Mouse (Mus musculus) heart, embryonic 12.5 days (tissue): Measurements from ENCODE around the gene Angptl6. TPM values are rescaled to one million over a fixed set of nuclear protein-coding genes. Genes with fewer than 3 reads are reported as not detected.
"Not testable (repeated sequence)": the region's sequence is repeated elsewhere in the genome, so short reads cannot be mapped to it uniquely, and the experiment has no call there.

ENCODE experiments used
- ATAC-seq: fragments of 200-750 bp; cut with Nextera tagmentation; 2 replicates; pipeline ENCODE4 v1.8.0; 2017; ENCODE audit warnings: moderate TSS enrichment, moderate library complexity; ENCODE audit not compliant: insufficient number of reproducible peaks, low FRiP score
- H3K27ac ChIP-seq: fragments of 300-500 bp; sonication (generic); 2 replicates; pipeline ENCODE4 v1.5.1; 2016; ENCODE audit warnings: mild to moderate bottlenecking, moderate library complexity; ENCODE audit not compliant: poor library complexity, severe bottlenecking
- H3K27me3 ChIP-seq: fragments of 300-500 bp; sonication (generic); replicated peaks from 2 replicates; pipeline ENCODE4 v1.6.1; 2016; ENCODE audit warnings: mild to moderate bottlenecking, moderate library complexity
- H3K36me3 ChIP-seq: fragments of 300-500 bp; sonication (generic); 2 replicates; pipeline ENCODE4 v1.6.1; 2016; ENCODE audit warnings: mild to moderate bottlenecking, moderate library complexity
- H3K4me1 ChIP-seq: fragments of 300-500 bp; sonication (generic); replicated peaks from 2 replicates; pipeline ENCODE4 v1.6.1; 2016; ENCODE audit warnings: mild to moderate bottlenecking
- H3K4me2 ChIP-seq: fragments of 300-500 bp; sonication (generic); 2 replicates; pipeline ENCODE4 v1.6.1; 2016; ENCODE audit warnings: mild to moderate bottlenecking, moderate library complexity
- H3K4me3 ChIP-seq: fragments of 300-500 bp; sonication (generic); 2 replicates; pipeline ENCODE4 v1.5.1; 2016; ENCODE audit warnings: mild to moderate bottlenecking
- H3K9ac ChIP-seq: fragments of 300-500 bp; sonication (generic); 2 replicates; pipeline ENCODE4 v1.6.1; 2016; ENCODE audit warnings: mild to moderate bottlenecking, moderate library complexity
- H3K9me3 ChIP-seq: fragments of 300-500 bp; sonication (generic); replicated peaks from 2 replicates; pipeline ENCODE4 v1.6.1; 2016; ENCODE audit warnings: mild to moderate bottlenecking, moderate library complexity
- WGBS: fragments of 180-500 bp; shearing (Covaris S2); methylation state at CpG from one replicate; pipeline ENCODE4 v1.1.7; 2016; 5-methylcytosine and 5-hydroxymethylcytosine counted together
- microRNA-seq: library from miRNA; unstranded; fragments of <30 nt; microRNA quantifications from one replicate; pipeline ENCODE4, GENCODE M21; 2017
- polyA plus RNA-seq: library from polyadenylated mRNA; unstranded; fragments of >200 nt; fragmentation: Nextera tagmentation; extraction: Ambion mirVana; gene quantifications from 2 replicates; pipeline ENCODE4 v1.2.1, GENCODE M21; 2016

The Angptl6 gene
- polyA plus RNA-seq, 1 experiment from 2014 or later = 2.5 TPM

- H3K36me3 ChIP-seq, H3K4me1 ChIP-seq, H3K9me3 ChIP-seq, H3K4me3 ChIP-seq, H3K9ac ChIP-seq, ATAC-seq, H3K4me2 ChIP-seq, H3K27ac ChIP-seq: not testable (repeated sequence)
- peaks cover 32% of the 10 kb centered on the region for H3K27me3 ChIP-seq
- 73% methylated on average over 11 of the region's 11 CpGs for WGBS
Measured at GRCm38 (mm10) chr9:20835431-20835954, 44.0 kb downstream of the Angptl6 start.

GRCm38 (mm10) chr9:20834881-20835280 is 44.6 kb downstream of the Angptl6 start:
- no peak overlapping the region for H3K9ac ChIP-seq
- H3K9me3 ChIP-seq = no peaks in the 10 kb centered on the region
- H3K36me3 ChIP-seq = no peaks in the 10 kb centered on the region
- H3K4me2 ChIP-seq = no peak overlapping the region
- whole genome bisulfite sequencing = 75% methylated on average over 1 of the region's 1 CpGs
- H3K27me3 ChIP-seq = peaks cover 38% of the 10 kb centered on the region
- no peak overlapping the region for H3K27ac ChIP-seq
- H3K4me1 ChIP-seq = peaks cover 6% of the 10 kb centered on the region; the same call in 1 of the 2 replicates
- H3K4me3 ChIP-seq = no peak overlapping the region
- no peak for ATAC-seq

- no peak overlapping the region for H3K4me3 ChIP-seq
- H3K27me3 ChIP-seq = peaks cover 45% of the 10 kb centered on the region
- peak; percentile 79 for ATAC-seq
- no peak overlapping the region for H3K9ac ChIP-seq
- H3K9me3 ChIP-seq = no peaks in the 10 kb centered on the region
- no peaks in the 10 kb centered on the region for H3K36me3 ChIP-seq
- no peak overlapping the region; the same call in 1 of the 2 replicates for H3K27ac ChIP-seq
- H3K4me2 ChIP-seq = 0 out of 2 replicates have a peak overlapping the region, but pooled peaks have one; percentile 17
- H3K4me1 ChIP-seq = peaks cover 6% of the 10 kb centered on the region; the same call in 1 of the 2 replicates
- 15% methylated on average over 19 of the region's 19 CpGs for WGBS
Measured at GRCm38 (mm10) chr9:20830901-20831643, 48.5 kb downstream of the Angptl6 start.

- H3K27ac ChIP-seq = no peak overlapping the region
- peaks cover 6% of the 10 kb centered on the region; the same call in 1 of the 2 replicates for H3K4me1 ChIP-seq
- no peaks in the 10 kb centered on the region for H3K36me3 ChIP-seq
- no peak overlapping the region for H3K4me2 ChIP-seq
- no peak overlapping the region for H3K4me3 ChIP-seq
- no peak overlapping the region for H3K9ac ChIP-seq
- no peak for ATAC-seq
- WGBS = 81% methylated on average over 1 of the region's 1 CpGs
- no peaks in the 10 kb centered on the region for H3K9me3 ChIP-seq
- H3K27me3 ChIP-seq = peaks cover 32% of the 10 kb centered on the region
Measured at GRCm38 (mm10) chr9:20828127-20828526, 51.4 kb downstream of the Angptl6 start.

- Histone ChIP-seq H3K27ac (no peak overlapping the region), H3K9ac (no peak overlapping the region), H3K27me3 (peaks cover 17% of the 10 kb centered on the region), H3K4me2 (no peak overlapping the region), H3K36me3 (no peaks in the 10 kb centered on the region), H3K4me1 (peaks cover 5% of the 10 kb centered on the region; the same call in 1 of the 2 replicates), H3K4me3 (no peak overlapping the region), H3K9me3 (no peaks in the 10 kb centered on the region)
- no peak for ATAC-seq
- 55% methylated on average over 5 of the region's 5 CpGs for WGBS
Measured at GRCm38 (mm10) chr9:20825781-20826180, 53.7 kb downstream of the Angptl6 start.

Small RNA genes within 50 kb of the gene (microRNA-seq; reads per million reads assigned to microRNA genes)
- gene Mir7081 = not detected

Other genes starting within 250 kb of the Angptl6 start
- 362 and 384 TPM in 2 replicates for gene Ubl5, start 236.8 kb downstream of the Angptl6 start, polyA plus RNA-seq
- 18.7 and 19.4 TPM in 2 replicates for gene Fbxl12, start 235.0 kb downstream of the Angptl6 start, polyA plus RNA-seq
- gene Pin1, start 227.6 kb downstream of the Angptl6 start, polyA plus RNA-seq = 43.4 and 44.3 TPM in 2 replicates
- gene Olfm2, start 133.4 kb downstream of the Angptl6 start, polyA plus RNA-seq = 0.87 and 1.1 TPM in 2 replicates
- 0.05 and 0.06 TPM in 2 replicates for gene Col5a3, start 64.7 kb downstream of the Angptl6 start, polyA plus RNA-seq
- not detected in 2 replicates for gene Rdh8, start 61.2 kb downstream of the Angptl6 start, polyA plus RNA-seq
- 6.5 and 7.1 TPM in 2 replicates for gene A230050P20Rik, start 11.1 kb downstream of the Angptl6 start, polyA plus RNA-seq
- gene Ppan, start 8.4 kb upstream of the Angptl6 start, polyA plus RNA-seq = 43.5 and 44.3 TPM in 2 replicates
- 215 and 236 TPM in 2 replicates for gene Eif3g, start 18.9 kb upstream of the Angptl6 start, polyA plus RNA-seq
- 86.6 and 86.8 TPM in 2 replicates for gene Dnmt1, start 80.2 kb upstream of the Angptl6 start, polyA plus RNA-seq
- gene S1pr2, start 97.1 kb upstream of the Angptl6 start, polyA plus RNA-seq = 22.5 and 25.9 TPM in 2 replicates
- 123 and 126 TPM in 2 replicates for gene Mrpl4, start 123.0 kb upstream of the Angptl6 start, polyA plus RNA-seq
- 8.9 and 9.3 TPM in 2 replicates for gene Icam1, start 136.3 kb upstream of the Angptl6 start, polyA plus RNA-seq
- 5.6 and 8.1 TPM in 2 replicates for gene Icam4, start 149.6 kb upstream of the Angptl6 start, polyA plus RNA-seq
- gene Icam5, start 152.3 kb upstream of the Angptl6 start, polyA plus RNA-seq = not detected in 2 replicates
- gene Zglp1, start 187.4 kb upstream of the Angptl6 start, polyA plus RNA-seq = 1.0 and 1.1 TPM in 2 replicates
- gene Gm49373, start 193.4 kb upstream of the Angptl6 start, polyA plus RNA-seq = 0.63 and 0.69 TPM in 2 replicates
- gene Fdx1l, start 193.9 kb upstream of the Angptl6 start, polyA plus RNA-seq = 44.2 and 47.7 TPM in 2 replicates
- gene Gm38431, start 212.3 kb upstream of the Angptl6 start, polyA plus RNA-seq = 1.8 and 2.0 TPM in 2 replicates
- 62.9 and 67.7 TPM in 2 replicates for gene Raver1, start 212.3 kb upstream of the Angptl6 start, polyA plus RNA-seq